ENCODE assay signal across 23 mouse cellular contexts in genomic region chr19:5484496-5484895, GRCm38 (mm10). TPM values are rescaled to one million over a fixed set of nuclear protein-coding genes. Genes with fewer than 3 reads are reported as not detected.
DNase-seq lines count a peak whose midpoint lies in the region; ATAC-seq and TF ChIP-seq lines count a peak whose summit lies in the region.
"Had no signal": no experiment of that assay in that cellular context is flagged by ENCODE, and none has a peak within 500 bp of the region (broad histone marks: within the 10 kb centered on the region; RNA-seq: fewer than 3 reads in every experiment).

No protein-coding gene starts in this region.

- no peak for TF ChIP-seq CTCF in cerebellum, adult 2 months (IDR thresholded peaks at IDR 0.05; ENCODE audit: borderline replicate concordance, insufficient read depth, low read depth, low read length)
- TF ChIP-seq CTCF in heart, adult 2 months (IDR thresholded peaks at IDR 0.05), result no peak

- H3K9me3 ChIP-seq in lung, embryonic 16.5 days (ENCODE audit: control insufficient read depth, low read length), result no peaks in the 10 kb centered on the region
- H3K9me3 ChIP-seq: embryonic facial prominence, embryonic 10.5 days; forebrain, embryonic 13.5 days; G1E; hindbrain, embryonic 13.5 days had no signal

- peak overlapping the region; percentile 15 for H3K4me3 ChIP-seq in cerebellum, adult 2 months (replicated peaks; ENCODE audit: insufficient read depth, low read depth, low read length)
- no peak overlapping the region for H3K4me3 ChIP-seq in heart, adult 2 months
- no peak overlapping the region for H3K4me3 ChIP-seq in lung, embryonic 16.5 days (ENCODE audit: low read length)
- H3K4me3 ChIP-seq: embryonic facial prominence, embryonic 10.5 days; forebrain, embryonic 13.5 days; hindbrain, embryonic 13.5 days had no signal

- WGBS in cerebellum, adult 2 months, result 67% methylated on average over 5 of the region's 5 CpGs
- WGBS in heart, adult 2 months, result 82% methylated on average over 5 of the region's 5 CpGs
- 64% methylated on average over 5 of the region's 5 CpGs for WGBS in lung, embryonic 16.5 days

- H3K4me2 ChIP-seq in lung, embryonic 16.5 days (ENCODE audit: low read depth, low read length), result no peak overlapping the region
- H3K4me2 ChIP-seq: forebrain, embryonic 13.5 days; hindbrain, embryonic 13.5 days had no signal

- TF ChIP-seq POLR2A in cerebellum, adult 2 months (IDR thresholded peaks at IDR 0.05; ENCODE audit: borderline replicate concordance, insufficient read depth, low read length), result no peak
- 0 out of 2 replicates have a peak, but pooled peaks have one; percentile 5 for TF ChIP-seq POLR2A in heart, adult 2 months (IDR thresholded peaks at IDR 0.05; ENCODE audit: insufficient read depth, low read depth, low read length)

- ATAC-seq in lung, embryonic 16.5 days (ENCODE audit: low read depth), result no peak
- ATAC-seq: CD4-positive, CD25-positive, alpha-beta regulatory T cell, adult 4 months; forebrain, embryonic 13.5 days; forebrain, postnatal 0 days; hindbrain, postnatal 0 days had no signal

- H3K36me3 ChIP-seq in heart, adult 2 months (ENCODE audit: control insufficient read depth, insufficient read depth, low read length), result no peaks in the 10 kb centered on the region
- H3K36me3 ChIP-seq in lung, embryonic 16.5 days (ENCODE audit: control insufficient read depth, insufficient read depth, low read length), result peaks cover 33% of the 10 kb centered on the region

- H3K79me2 ChIP-seq in heart, adult 2 months (replicated peaks; ENCODE audit: control insufficient read depth, insufficient read depth, low read length), result no peaks in the 10 kb centered on the region

- H3K27me3 ChIP-seq in cerebellum, adult 2 months (ENCODE audit: control insufficient read depth, insufficient read depth, low read length), result no peaks in the 10 kb centered on the region
- H3K27me3 ChIP-seq in heart, adult 2 months (ENCODE audit: control insufficient read depth, insufficient read depth, low read length), result no peaks in the 10 kb centered on the region
- no peaks in the 10 kb centered on the region for H3K27me3 ChIP-seq in lung, embryonic 16.5 days (ENCODE audit: control insufficient read depth, insufficient read depth, low read depth, low read length)
- H3K27me3 ChIP-seq: forebrain, embryonic 13.5 days; hindbrain, embryonic 13.5 days had no signal

- no peak for DNase-seq in cerebellum, adult 2 months
- DNase-seq in cerebellum, postnatal 4 days (ENCODE audit: low spot score in 2 of 2), result no peak
- no peak for DNase-seq in heart, adult 2 months
- no peak for DNase-seq in heart, postnatal 36 days
- no peak for DNase-seq in lung, adult 18-20 months
- peak; percentile 38 for DNase-seq in thymus, postnatal 0 days (ENCODE audit: low spot score)
- no peak for DNase-seq in thymus, postnatal 36 days
- DNase-seq: adrenal gland, adult 8-10 months; adrenal gland, postnatal 36 days; B cell, adult 2 months; forebrain, postnatal 0 days; gastrocnemius, postnatal 14 days; heart, postnatal 10 days had no signal

- H3K9ac ChIP-seq in heart, adult 2 months (ENCODE audit: low read depth, low read length), result no peak overlapping the region
- H3K9ac ChIP-seq in lung, embryonic 16.5 days (ENCODE audit: low read length), result 0 out of 2 replicates have a peak overlapping the region, but pooled peaks have one; percentile 6
- H3K9ac ChIP-seq: forebrain, embryonic 13.5 days; forebrain, postnatal 0 days; hindbrain, embryonic 13.5 days had no signal

- TF ChIP-seq EP300 in heart, adult 2 months (IDR thresholded peaks at IDR 0.05; ENCODE audit: insufficient read depth, low read depth, low read length), result no peak

- peaks cover 39% of the 10 kb centered on the region for H3K4me1 ChIP-seq in cerebellum, adult 2 months (ENCODE audit: control insufficient read depth, insufficient read depth, low read length)
- H3K4me1 ChIP-seq in heart, adult 2 months (ENCODE audit: control insufficient read depth, insufficient read depth, low read length), result peaks cover 2% of the 10 kb centered on the region; the same call in 1 of the 2 replicates
- peaks cover 40% of the 10 kb centered on the region for H3K4me1 ChIP-seq in lung, embryonic 16.5 days (replicated peaks; ENCODE audit: control insufficient read depth, insufficient read depth, low read length)

- peak overlapping the region; percentile 90 for H3K27ac ChIP-seq in cerebellum, adult 2 months (ENCODE audit: insufficient read depth, low read length)
- no peak overlapping the region for H3K27ac ChIP-seq in heart, adult 2 months
- peak overlapping the region; percentile 83 for H3K27ac ChIP-seq in lung, embryonic 16.5 days (ENCODE audit: low read length)
- H3K27ac ChIP-seq: embryonic facial prominence, embryonic 10.5 days; forebrain, embryonic 13.5 days; hindbrain, embryonic 13.5 days; hindbrain, postnatal 0 days had no signal

- intact Hi-C loops in heart, adult 2 months (cut with DNase I), result no loop called here
- intact Hi-C loops in heart, postnatal 36 days (cut with DNase I), result no loop called here

RNA-seq across cellular contexts. Expression of gene Mus81, which starts 3.7 kb away (rescaled TPM):
- polyA plus RNA-seq in cerebellum, adult 2 months (2012; rRNA removed), result 94.2 and 115 TPM in 2 replicates
- 10 to 100 TPM; 18.6 to 21.6 TPM for total RNA-seq in heart, adult 2 months (2021)
- 36.4 and 38.6 TPM in 2 replicates for polyA plus RNA-seq in heart, adult 2 months (2012; rRNA removed)
- 10 to 100 TPM; 19.6 to 23.7 TPM for total RNA-seq in heart, postnatal 36 days (2021)
- polyA plus RNA-seq in lung, embryonic 16.5 days (2015; fragmentation: Nextera tagmentation; extraction: Ambion mirVana), result 45.7 and 51.4 TPM in 2 replicates
- 58.6 and 63.5 TPM in 2 replicates for polyA plus RNA-seq in thymus, postnatal 0 days (2015; fragmentation: Nextera tagmentation; extraction: Ambion mirVana)

RNA-seq across cellular contexts. Expression of gene Cfl1, which starts 5.8 kb away (rescaled TPM):
- polyA plus RNA-seq in cerebellum, adult 2 months (2012; rRNA removed), result 1,135 and 1,193 TPM in 2 replicates
- total RNA-seq in heart, adult 2 months (2021), result 100 to 1,000 TPM; 169 to 194 TPM
- polyA plus RNA-seq in heart, adult 2 months (2012; rRNA removed), result 160 and 206 TPM in 2 replicates
- 100 to 1,000 TPM; 174 to 188 TPM for total RNA-seq in heart, postnatal 36 days (2021)
- 2,553 and 2,793 TPM in 2 replicates for polyA plus RNA-seq in lung, embryonic 16.5 days (2015; fragmentation: Nextera tagmentation; extraction: Ambion mirVana)
- 3,590 and 4,042 TPM in 2 replicates for polyA plus RNA-seq in thymus, postnatal 0 days (2015; fragmentation: Nextera tagmentation; extraction: Ambion mirVana)

RNA-seq across cellular contexts. Expression of gene Efemp2, which starts 10.7 kb away (rescaled TPM):
- polyA plus RNA-seq in cerebellum, adult 2 months (2012; rRNA removed), result 43.3 and 43.4 TPM in 2 replicates
- total RNA-seq in heart, adult 2 months (2021), result 10 to 100 TPM in 1 of 2 experiments, 1 to 10 TPM in 1; 8.2 to 10.3 TPM
- polyA plus RNA-seq in heart, adult 2 months (2012; rRNA removed), result 33.6 and 36.3 TPM in 2 replicates
- total RNA-seq in heart, postnatal 36 days (2021), result 1 to 10 TPM; 9.0 to 9.8 TPM
- polyA plus RNA-seq in lung, embryonic 16.5 days (2015; fragmentation: Nextera tagmentation; extraction: Ambion mirVana), result 197 and 200 TPM in 2 replicates
- 26.5 and 27.9 TPM in 2 replicates for polyA plus RNA-seq in thymus, postnatal 0 days (2015; fragmentation: Nextera tagmentation; extraction: Ambion mirVana)
- total RNA-seq: hematopoietic stem cell, adult 5-6 weeks had no signal

RNA-seq across cellular contexts. Expression of gene Ctsw, which starts 16.2 kb away (rescaled TPM):
- polyA plus RNA-seq in cerebellum, adult 2 months (2012; rRNA removed), result 1.2 and 1.5 TPM in 2 replicates
- under 1 TPM; 0.32 to 0.42 TPM for total RNA-seq in heart, adult 2 months (2021)
- polyA plus RNA-seq in heart, adult 2 months (2012; rRNA removed), result 0.67 and 2.0 TPM in 2 replicates
- total RNA-seq in heart, postnatal 36 days (2021), result under 1 TPM in 1 of 2 experiments, not detected in 1; 0.43 TPM
- polyA plus RNA-seq in lung, embryonic 16.5 days (2015; fragmentation: Nextera tagmentation; extraction: Ambion mirVana), result 2.2 and 3.8 TPM in 2 replicates
- polyA plus RNA-seq in thymus, postnatal 0 days (2015; fragmentation: Nextera tagmentation; extraction: Ambion mirVana), result 42.8 and 43.0 TPM in 2 replicates
- total RNA-seq: G1E; gastrocnemius, adult 18-20 months; gastrocnemius, postnatal 14 days had no signal
- polyA plus RNA-seq: G1E had no signal

RNA-seq across cellular contexts. Expression of gene 1700020D05Rik, which starts 19.1 kb away (rescaled TPM):
- polyA plus RNA-seq in cerebellum, adult 2 months (2012; rRNA removed), result 6.7 and 6.8 TPM in 2 replicates
- total RNA-seq in heart, adult 2 months (2021), result under 1 TPM; 0.82 to 0.89 TPM
- 0.70 and 0.85 TPM in 2 replicates for polyA plus RNA-seq in heart, adult 2 months (2012; rRNA removed)
- total RNA-seq in heart, postnatal 36 days (2021), result under 1 TPM; 0.58 to 0.70 TPM
- not detected in 2 replicates for polyA plus RNA-seq in lung, embryonic 16.5 days (2015; fragmentation: Nextera tagmentation; extraction: Ambion mirVana)
- 0.13 and 0.44 TPM in 2 replicates for polyA plus RNA-seq in thymus, postnatal 0 days (2015; fragmentation: Nextera tagmentation; extraction: Ambion mirVana)
- polyA plus RNA-seq: CD4-positive, CD25-positive, alpha-beta regulatory T cell, adult 4 months; embryonic facial prominence, embryonic 10.5 days; embryonic facial prominence, embryonic 14.5 days; forebrain, postnatal 0 days; hindbrain, embryonic 13.5 days; hindbrain, postnatal 0 days had no signal
